Mouse (Mus musculus) midbrain, embryonic 11.5 days (tissue): Measurements from ENCODE around the gene Snx14. TPM values are rescaled to one million over a fixed set of nuclear protein-coding genes. Genes with fewer than 3 reads are reported as not detected.

Source experiments
- ATAC-seq: fragments of 200-750 bp; cut with Nextera tagmentation; 2 replicates; pipeline ENCODE4 v1.8.0; 2017; ENCODE audit warnings: moderate TSS enrichment, moderate library complexity; ENCODE audit not compliant: low FRiP score
- DNase-seq: peaks from one replicate; pipeline ENCODE4 v3.0.0; 2015; ENCODE audit warnings: low spot score; ENCODE audit errors: missing footprints
- H3K27ac ChIP-seq: fragments of 300-500 bp; sonication (generic); 2 replicates; pipeline ENCODE4 v1.5.1; 2014; ENCODE audit warnings: low read depth, low read length
- H3K27me3 ChIP-seq: fragments of 300-500 bp; sonication (generic); 2 replicates; pipeline ENCODE4 v1.6.1; 2014; ENCODE audit warnings: mild to moderate bottlenecking, low read length, moderate library complexity, mixed read lengths; ENCODE audit not compliant: control insufficient read depth, insufficient read depth
- H3K36me3 ChIP-seq: fragments of 300-500 bp; sonication (generic); 2 replicates; pipeline ENCODE4 v1.6.1; 2014; ENCODE audit warnings: mild to moderate bottlenecking, low read length, moderate library complexity, mixed read lengths; ENCODE audit not compliant: control insufficient read depth, insufficient read depth
- H3K4me1 ChIP-seq: fragments of 300-500 bp; sonication (generic); 2 replicates; pipeline ENCODE4 v1.6.1; 2014; ENCODE audit warnings: low read length; ENCODE audit not compliant: control insufficient read depth, insufficient read depth
- H3K4me2 ChIP-seq: fragments of 300-500 bp; sonication (generic); 2 replicates; pipeline ENCODE4 v1.6.1; 2014; ENCODE audit warnings: mild to moderate bottlenecking, moderate library complexity
- H3K4me3 ChIP-seq: fragments of 300-500 bp; sonication (generic); 2 replicates; pipeline ENCODE4 v1.5.1; 2014; ENCODE audit warnings: low read depth, low read length
- H3K9ac ChIP-seq: fragments of 300-500 bp; sonication (generic); 2 replicates; pipeline ENCODE4 v1.6.1; 2014; ENCODE audit warnings: low read length
- H3K9me3 ChIP-seq: fragments of 300-500 bp; sonication (generic); 2 replicates; pipeline ENCODE4 v1.6.1; 2016; ENCODE audit warnings: low read length; ENCODE audit not compliant: control insufficient read depth
- WGBS: fragments of 180-500 bp; shearing (Covaris S2); extraction: QIAGEN DNeasy Blood & Tissue Kit; methylation state at CpG from one replicate; pipeline ENCODE4 v1.1.7; 2014; 5-methylcytosine and 5-hydroxymethylcytosine counted together
- polyA plus RNA-seq: library from polyadenylated mRNA; unstranded; fragments of >200 nt; fragmentation: Nextera tagmentation; extraction: Ambion mirVana; gene quantifications from 2 replicates; pipeline ENCODE4 v1.2.1, GENCODE M21; 2014

Gene Snx14
- polyA plus RNA-seq, 1 experiment from 2014 or later, result 22.8 TPM

DNA sequence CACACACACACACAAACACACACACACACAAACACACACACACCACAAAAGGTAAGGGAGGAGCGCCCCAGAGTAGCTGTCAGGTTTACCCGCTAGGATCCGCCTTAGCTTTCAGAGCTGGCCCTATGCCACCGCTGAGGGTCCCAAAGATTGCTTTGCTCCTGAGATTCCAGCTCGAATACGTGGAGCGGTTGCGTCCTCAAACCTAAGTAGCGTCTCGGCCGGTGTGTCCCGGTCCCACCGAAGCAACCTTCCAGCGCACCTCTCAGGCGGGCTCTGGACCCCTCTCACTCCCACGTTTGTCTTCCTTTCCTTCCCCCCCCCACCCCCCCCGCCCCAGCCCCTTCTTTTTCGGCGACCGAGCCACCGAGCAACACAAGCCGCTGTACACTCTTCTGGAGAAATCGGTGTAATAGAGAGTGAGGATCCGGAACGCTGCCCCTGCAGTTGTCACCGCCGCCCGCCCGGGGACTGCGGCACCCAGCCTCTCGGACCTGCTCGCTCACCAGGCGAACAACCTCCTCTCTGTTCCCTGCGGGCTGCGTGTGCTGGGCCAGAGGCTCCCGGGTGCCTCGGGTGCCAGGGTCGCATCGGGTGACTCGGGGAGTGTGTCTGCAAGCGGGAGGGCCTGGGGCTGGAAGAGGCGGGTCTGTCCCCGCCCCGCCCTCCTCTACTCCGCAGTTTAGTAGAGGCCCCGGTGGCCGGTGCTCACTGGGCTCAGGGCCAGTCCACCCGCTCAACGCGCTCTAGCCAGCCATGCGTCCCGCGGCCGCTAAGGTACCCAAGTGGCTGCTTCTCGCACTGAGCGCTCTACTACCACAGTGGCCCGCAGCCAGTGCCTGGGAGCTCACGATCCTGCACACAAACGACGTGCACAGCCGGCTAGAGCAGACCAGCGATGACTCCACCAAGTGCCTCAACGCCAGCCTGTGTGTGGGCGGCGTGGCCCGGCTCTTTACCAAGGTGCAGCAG is 111.5 kb downstream of the Snx14 start, which contains the start of gene Nt5e:
TSS of gene Nt5e (plus strand) at position 268 of the 972 bp plus-strand sequence.
- peak; percentile 95 for ATAC-seq
- WGBS, result under 1% methylated on average over 63 of the region's 66 CpGs
- Histone ChIP-seq H3K4me1 (peaks cover 4% of the 10 kb centered on the region; the same call in 1 of the 2 replicates), H3K9ac (peak within 1 kb of the TSS; percentile 65), H3K4me2 (peak within 1 kb of the TSS; percentile 97), H3K9me3 (no peaks in the 10 kb centered on the region), H3K36me3 (no peaks in the 10 kb centered on the region), H3K4me3 (peak within 1 kb of the TSS; percentile 53), H3K27ac (no peak within 1 kb of the TSS), H3K27me3 (peaks cover 8% of the 10 kb centered on the region; the same call in 1 of the 2 replicates)
- peak; percentile 96 for DNase-seq

Other genes with a start within 250 kb of the Snx14 start
- 0.65 and 0.93 TPM in 2 replicates for gene Nt5e, start 111.8 kb downstream of the Snx14 start, polyA plus RNA-seq
- 0.40 and 0.52 TPM in 2 replicates for gene Gm20537, start 17.7 kb upstream of the Snx14 start, polyA plus RNA-seq
- gene Syncrip, start 43.6 kb upstream of the Snx14 start, polyA plus RNA-seq, result 132 and 142 TPM in 2 replicates
- 7.6 and 9.6 TPM in 2 replicates for gene Zfp949, start 109.1 kb upstream of the Snx14 start, polyA plus RNA-seq
- not detected in 2 replicates for gene Trim43a, start 141.9 kb upstream of the Snx14 start, polyA plus RNA-seq